Mouse (Mus musculus) forelimb bud, embryonic 11.5 days (tissue): ENCODE measurements around the gene Gpr45.

Experiments used
- DNase-seq: peaks from one replicate; pipeline ENCODE4 v3.0.0-alpha.2; 2012; ENCODE audit warnings: low read depth, low spot score

Gpr45 gene

DNA sequence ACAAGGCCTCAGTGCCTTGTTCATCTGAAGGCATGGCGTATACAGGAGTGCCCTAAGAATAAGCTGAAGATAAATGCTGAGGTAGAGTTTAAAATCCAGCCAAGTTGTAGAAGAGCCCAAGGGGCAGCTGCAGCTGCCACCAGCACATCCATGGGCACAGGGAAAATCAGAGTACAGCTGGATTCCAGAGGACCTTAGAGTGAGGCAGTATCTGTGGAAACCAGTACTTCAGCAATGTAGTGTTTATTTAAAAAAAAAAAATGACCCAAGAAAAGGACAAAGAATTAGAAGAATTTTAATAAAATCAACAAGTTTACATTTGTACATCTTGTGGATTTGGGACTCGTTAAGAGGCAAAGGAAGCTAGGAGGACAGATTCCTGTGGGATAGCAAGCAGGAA lies 94.3 kb downstream of the Gpr45 start:
- no peak for DNase-seq

DNA sequence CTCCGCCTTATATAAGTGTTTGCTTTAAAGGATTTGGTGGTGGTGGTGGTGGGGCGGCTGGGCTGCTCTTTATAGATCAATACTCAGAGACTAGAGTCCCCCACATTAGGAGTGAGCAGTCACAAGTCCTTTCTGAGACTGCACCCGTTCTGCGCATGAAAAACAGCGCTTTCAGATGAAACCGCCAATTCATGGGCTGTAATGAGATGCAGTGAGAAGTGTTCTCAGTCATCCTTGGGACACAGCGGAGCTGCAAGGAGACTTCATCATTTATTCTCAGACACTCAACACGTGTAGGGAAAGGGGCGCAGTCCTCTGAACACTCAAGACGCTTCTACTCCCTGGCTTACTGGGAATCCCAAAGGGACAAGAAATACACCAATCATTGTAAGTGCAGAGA lies 95.1 kb downstream of the Gpr45 start:
- DNase-seq: no peak

DNA sequence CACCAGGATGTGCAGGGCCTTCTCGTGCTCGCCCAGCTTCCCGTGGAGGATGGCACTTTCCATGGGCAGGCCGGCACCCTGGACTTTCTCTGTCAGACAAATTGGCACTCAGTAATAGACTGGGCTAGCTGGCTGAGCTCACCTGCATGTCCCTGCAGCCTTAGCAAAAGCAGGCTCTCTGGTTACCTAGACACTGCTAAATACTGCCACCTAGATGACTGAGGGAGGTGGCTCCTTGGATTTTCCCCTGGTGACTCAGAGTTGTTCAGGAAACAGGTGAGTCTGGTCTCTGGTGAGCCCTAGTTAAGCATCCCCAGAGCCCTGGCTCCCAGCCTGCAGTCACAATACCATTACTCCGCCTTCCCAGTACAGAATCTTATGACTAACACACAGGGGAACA lies 99.2 kb downstream of the Gpr45 start:
- DNase-seq: no peak

DNA sequence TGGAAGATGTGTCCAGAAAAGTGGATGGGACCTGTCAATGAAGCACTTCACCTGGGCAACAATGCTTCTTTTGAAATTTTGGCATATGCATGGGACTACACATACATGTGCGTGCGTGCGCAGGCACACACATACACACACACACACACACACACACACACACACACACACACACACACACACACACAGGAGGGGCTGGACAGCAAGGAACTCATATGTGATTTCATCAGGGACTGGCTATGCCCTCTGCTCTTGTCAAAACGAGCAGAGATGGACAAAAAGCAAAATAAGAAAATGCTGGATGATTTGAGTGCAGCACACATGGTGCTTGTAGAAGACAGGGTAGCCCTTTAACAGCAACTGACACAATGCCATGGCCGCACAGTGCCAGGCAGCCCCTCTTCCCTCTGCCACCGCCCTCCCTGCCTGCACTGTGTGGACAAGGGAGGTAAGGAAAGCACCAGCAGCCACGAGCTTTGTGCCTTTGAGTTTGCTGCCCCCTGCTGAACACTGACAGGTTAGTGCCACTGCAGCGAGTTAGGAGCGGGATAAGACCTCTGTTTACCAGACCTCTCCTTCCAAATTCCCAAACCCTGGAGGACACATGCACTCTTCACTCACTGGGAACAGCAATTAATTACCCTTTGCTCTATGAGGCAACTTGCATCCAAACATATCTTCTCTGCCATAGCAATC lies 113.1 kb downstream of the Gpr45 start:
- DNase-seq: peak; percentile 73

DNA sequence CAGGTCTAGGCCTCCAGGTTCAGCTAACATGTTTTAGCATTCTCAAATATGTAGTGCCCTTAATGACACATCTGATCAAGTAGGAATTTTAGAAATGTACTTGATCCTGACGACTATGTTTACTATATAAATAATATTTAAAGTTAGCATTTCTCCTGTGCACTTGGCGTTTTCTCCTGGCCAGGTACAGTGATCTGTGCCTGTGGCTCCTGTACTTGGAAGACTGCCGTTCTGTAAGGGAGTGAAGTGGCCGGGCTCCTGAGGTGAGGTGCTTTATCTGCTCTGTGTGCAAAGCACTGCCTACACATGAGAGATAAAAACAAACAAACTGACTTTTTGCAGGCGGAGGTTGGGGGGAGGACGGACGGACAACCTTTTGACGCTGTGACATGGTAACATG lies 113.9 kb downstream of the Gpr45 start:
- DNase-seq: no peak

DNA sequence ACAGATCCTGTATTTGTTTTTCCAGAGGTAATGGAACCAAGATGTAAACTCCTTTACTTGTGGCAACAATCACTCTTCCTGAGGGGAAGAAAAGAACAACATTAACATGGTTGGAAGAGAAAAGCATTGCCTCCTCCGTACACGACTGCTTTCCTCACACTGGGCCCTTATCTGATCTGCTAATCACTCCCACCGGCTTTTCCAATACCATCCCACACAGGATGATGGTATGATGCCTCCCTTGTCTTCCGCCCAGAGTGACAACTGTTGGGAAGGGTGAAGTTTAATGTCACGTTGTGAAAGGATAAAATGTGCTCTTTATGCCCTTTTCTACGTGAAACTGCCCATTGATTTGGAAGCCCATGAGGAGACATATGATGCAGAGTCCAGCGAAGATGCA lies 114.9 kb downstream of the Gpr45 start:
- DNase-seq: no peak

DNA sequence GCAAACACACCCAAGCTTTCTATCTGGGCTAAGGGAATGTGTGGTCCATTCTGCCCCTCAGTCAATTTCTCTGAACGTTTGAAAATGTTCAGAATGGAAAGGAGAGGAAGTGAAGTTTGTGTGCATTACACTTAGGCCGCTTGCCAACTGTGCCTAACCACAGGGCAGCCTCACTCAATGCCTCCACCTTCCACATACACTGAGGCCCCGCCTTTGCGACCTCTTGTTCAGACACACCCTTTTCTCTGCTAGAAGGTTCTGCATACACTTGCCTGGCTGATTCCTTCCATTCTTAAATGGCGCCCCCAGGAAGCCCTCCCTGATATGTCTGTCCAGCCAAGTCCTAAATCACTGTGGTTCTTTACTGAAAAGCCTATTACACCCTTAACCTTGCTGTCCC lies 118.1 kb downstream of the Gpr45 start:
- no peak for DNase-seq

DNA sequence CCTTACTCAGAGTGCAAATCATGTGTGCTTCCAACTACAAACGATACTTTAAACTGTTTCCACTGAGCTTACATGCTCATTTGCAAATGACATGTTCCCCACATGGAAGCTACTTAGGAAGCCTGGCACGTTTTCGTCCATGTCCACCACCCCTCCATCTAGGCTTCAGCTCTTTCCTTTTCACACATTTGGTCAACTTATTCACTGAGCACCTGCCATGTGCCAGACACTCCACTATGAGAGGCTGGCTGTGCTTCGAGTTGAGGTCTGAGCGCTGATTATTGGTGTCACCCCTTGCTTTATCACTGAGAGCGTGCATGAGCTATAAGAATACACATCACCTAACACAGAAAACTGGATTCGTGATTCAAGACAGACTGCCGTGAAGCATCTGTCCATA lies 119.4 kb downstream of the Gpr45 start:
- no peak for DNase-seq

DNA sequence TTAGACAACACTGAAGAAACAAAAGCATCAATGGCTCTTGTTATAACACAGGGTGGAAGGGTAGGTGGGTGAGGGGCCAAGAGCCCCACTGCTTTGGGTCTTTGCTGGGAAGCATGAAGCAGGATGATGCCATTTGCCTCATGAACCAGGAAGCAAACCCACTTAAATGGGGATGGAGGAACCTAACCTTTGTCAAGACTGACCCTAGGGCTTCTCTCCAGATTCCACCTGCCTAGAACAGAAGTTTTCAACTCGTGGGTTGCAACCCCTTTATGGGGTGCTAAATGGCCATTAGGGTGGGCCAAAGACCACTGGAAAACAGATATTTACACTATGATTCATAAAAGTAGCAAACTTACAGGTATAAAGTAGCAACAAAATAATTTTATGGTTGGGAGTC lies 119.9 kb downstream of the Gpr45 start:
- no peak for DNase-seq

DNA sequence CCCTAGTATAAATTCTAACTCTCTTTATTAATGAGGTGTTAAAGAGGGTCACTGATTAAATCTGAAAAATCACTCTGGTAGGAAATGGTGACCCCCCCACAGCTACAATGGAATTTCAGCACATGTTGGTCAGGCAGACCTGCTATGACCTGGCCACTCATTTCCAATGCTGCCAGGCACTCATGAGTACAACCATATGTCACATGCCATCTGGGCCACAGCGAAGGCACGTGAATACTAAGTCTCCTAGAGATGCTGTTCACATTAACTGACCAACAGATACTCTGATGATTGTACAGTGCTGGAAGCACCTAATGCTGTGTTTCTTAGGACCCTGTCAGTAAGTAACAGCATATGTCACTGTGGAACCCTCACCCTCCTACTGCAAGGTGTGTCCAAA lies 122.1 kb downstream of the Gpr45 start:
- no peak for DNase-seq

DNA sequence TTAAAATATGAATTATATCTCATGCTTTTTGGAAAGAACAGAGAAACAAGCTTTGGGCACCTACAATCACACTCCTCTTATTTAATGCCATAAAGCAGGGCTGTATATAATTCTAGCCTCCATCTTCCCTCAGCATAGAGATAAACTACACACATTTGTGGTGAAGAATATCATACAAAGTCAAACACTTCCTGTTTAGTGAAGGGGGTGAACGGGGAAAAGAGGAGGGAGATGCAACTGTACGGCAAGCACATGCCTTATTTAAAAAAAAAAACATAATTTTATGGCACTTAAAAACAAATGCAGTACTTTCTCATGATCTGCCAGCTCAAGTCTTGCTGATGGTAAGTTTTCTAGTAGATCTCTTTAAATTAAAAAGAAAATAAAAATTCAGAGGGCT lies 125.5 kb downstream of the Gpr45 start:
- DNase-seq: no peak

DNA sequence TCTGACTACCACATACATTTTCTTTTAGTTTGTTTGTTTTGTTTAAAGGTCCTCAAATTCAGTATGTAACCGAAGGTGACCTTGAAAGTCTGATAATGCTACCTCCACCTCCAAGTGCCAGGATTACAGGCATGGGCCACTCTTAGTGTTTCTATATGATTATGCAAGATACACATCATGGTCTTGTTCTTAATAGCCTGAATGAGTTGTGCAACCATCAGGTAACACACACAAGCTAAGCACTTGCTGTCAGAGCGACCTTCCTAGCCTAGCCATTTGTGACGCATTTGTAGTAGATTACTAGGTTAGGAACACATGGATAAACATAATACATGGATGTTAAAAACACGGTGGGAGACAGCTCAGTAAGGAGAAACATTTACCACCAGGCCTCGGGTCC lies 130.3 kb downstream of the Gpr45 start:
- no peak for DNase-seq
